Mouse (Mus musculus) heart, postnatal 25 days (tissue): ENCODE data around the gene Dusp5. TPM values are rescaled to one million over a fixed set of nuclear protein-coding genes. Genes with fewer than 3 reads are reported as not detected.

ENCODE experiments used
- DNase-seq: peaks from one replicate; pipeline ENCODE4 v3.0.0; 2022; ENCODE audit warnings: low spot score
- intact Hi-C: fragments of 180-260 bp; cut with DNase I; formaldehyde crosslinking; loops from one replicate; pipeline ENCODE4 v1.15.1; 2025
- total RNA-seq, 2 experiments: library from RNA; stranded (reverse); gene quantifications; 2 replicates each; pipeline ENCODE4 v1.2.3; 2021

Gene Dusp5
- total RNA-seq, 2 experiments from 2014 or later: 6.2 to 7.6 TPM

- intact Hi-C loops: no loop called here
- DNase-seq: no peak
These were observed 17.5 kb upstream of the Dusp5 start for GRCm38 (mm10) chr19:53511244-53511934.

GRCm38 (mm10) chr19:53517370-53518096 is 11.4 kb upstream of the Dusp5 start:
- intact Hi-C loops: no loop called here
- no peak for DNase-seq

- intact Hi-C loops: no loop called here
- DNase-seq: no peak
These were observed 9.4 kb upstream of the Dusp5 start for GRCm38 (mm10) chr19:53519549-53519948.

- DNase-seq: no peak
- intact Hi-C loops: no loop called here
These were observed 8.9 kb upstream of the Dusp5 start for GRCm38 (mm10) chr19:53519981-53520380.

- intact Hi-C loops: no loop called here
- no peak for DNase-seq
These were observed 7.6 kb upstream of the Dusp5 start for GRCm38 (mm10) chr19:53521137-53521795.

- DNase-seq: no peak
- intact Hi-C loops: no loop called here
These were observed 1.4 kb upstream of the Dusp5 start for GRCm38 (mm10) chr19:53527480-53527879.

GRCm38 (mm10) chr19:53528131-53528621 is 733 bp upstream of the Dusp5 start:
- no peak for DNase-seq
- intact Hi-C loops: loop anchor here (2.0 kb wide), 1 partner anchor 49 kb away; no protein-coding TSS in a partner anchor

- no peak for DNase-seq
- intact Hi-C loops: loop anchor here (2.0 kb wide), 1 partner anchor 47 kb away; no protein-coding TSS in a partner anchor
These were observed 471 bp downstream of the Dusp5 start for GRCm38 (mm10) chr19:53529455-53529704.

GRCm38 (mm10) chr19:53529705-53530562 is 1.0 kb downstream of the Dusp5 start:
- DNase-seq: no peak
- intact Hi-C loops: loop anchor here (2.0 to 5.0 kb wide), 3 partner anchors 33 to 138 kb away; partner anchors contain the start of gene Smndc1

- intact Hi-C loops: loop anchor here (1.0 to 5.0 kb wide), 3 partner anchors 24 to 139 kb away; partner anchors contain the start of gene Smndc1
- DNase-seq: no peak
These were observed 2.5 kb downstream of the Dusp5 start for GRCm38 (mm10) chr19:53531416-53531815.

- DNase-seq: peak; percentile 21
- intact Hi-C loops: loop anchor here (5.0 kb wide), 2 partner anchors 35 to 140 kb away; partner anchors contain the start of gene Smndc1
These were observed 3.1 kb downstream of the Dusp5 start for GRCm38 (mm10) chr19:53532021-53532420.

- intact Hi-C loops: loop anchor here (5.0 kb wide), 2 partner anchors 35 to 140 kb away; partner anchors contain the start of gene Smndc1
- no peak for DNase-seq
These were observed 3.8 kb downstream of the Dusp5 start for GRCm38 (mm10) chr19:53532676-53533075.

GRCm38 (mm10) chr19:53533236-53533635 is 4.3 kb downstream of the Dusp5 start:
- no peak for DNase-seq
- intact Hi-C loops: loop anchor here (5.0 kb wide), 2 partner anchors 36 to 141 kb away; partner anchors contain the start of gene Smndc1

- intact Hi-C loops: loop anchor here (5.0 kb wide), 2 partner anchors 37 to 142 kb away; partner anchors contain the start of gene Smndc1
- DNase-seq: no peak
These were observed 5.1 kb downstream of the Dusp5 start for GRCm38 (mm10) chr19:53533810-53534601.

- intact Hi-C loops: loop anchor here (5.0 kb wide), 2 partner anchors 38 to 143 kb away; partner anchors contain the start of gene Smndc1
- no peak for DNase-seq
These were observed 6.0 kb downstream of the Dusp5 start for GRCm38 (mm10) chr19:53534757-53535410.

GRCm38 (mm10) chr19:53535421-53535820 is 6.5 kb downstream of the Dusp5 start:
- intact Hi-C loops: no loop called here
- DNase-seq: no peak

GRCm38 (mm10) chr19:53536251-53536650 is 7.3 kb downstream of the Dusp5 start:
- intact Hi-C loops: no loop called here

More at GRCm38 (mm10) chr19:53536251-53536650, 7.3 kb downstream of the Dusp5 start:
- no peak for DNase-seq
